Mouse (Mus musculus) erythroblast, embryonic 14.5 days (primary cell): ENCODE data around the gene Prpf6. TPM values are rescaled to one million over a fixed set of nuclear protein-coding genes. Genes with fewer than 3 reads are reported as not detected.

Source experiments
- H3K27me3 ChIP-seq: 2 replicates; pipeline ENCODE4 v1.6.1; 2012; ENCODE audit warnings: inconsistent platforms; ENCODE audit not compliant: control insufficient read depth
- H3K36me3 ChIP-seq: 2 replicates; pipeline ENCODE4 v1.6.1; 2012; ENCODE audit warnings: mild to moderate bottlenecking, inconsistent platforms; ENCODE audit not compliant: control insufficient read depth
- H3K4me1 ChIP-seq: 2 replicates; pipeline ENCODE4 v1.6.1; 2012; ENCODE audit warnings: inconsistent platforms; ENCODE audit not compliant: control insufficient read depth
- H3K4me3 ChIP-seq: replicated peaks from 2 replicates; pipeline ENCODE3; 2012; ENCODE audit warnings: moderate library complexity, mild to moderate bottlenecking, inconsistent platforms
- H3K9me3 ChIP-seq: 2 replicates; pipeline ENCODE4 v1.6.1; 2012; ENCODE audit warnings: low read length, inconsistent platforms, mixed read lengths; ENCODE audit not compliant: control insufficient read depth
- GATA1 ChIP-seq: IDR thresholded peaks from 2 replicates; pipeline ENCODE4 v1.6.1; 2012; ENCODE audit warnings: low read length, inconsistent platforms, mixed read lengths
- TAL1 ChIP-seq: IDR thresholded peaks from 3 replicates; pipeline ENCODE4 v1.6.1; 2012; ENCODE audit warnings: low read length, inconsistent platforms, mixed read lengths
- polyA plus RNA-seq: library from polyadenylated mRNA; stranded (reverse); fragments of >175 nt; gene quantifications from 2 replicates; pipeline ENCODE4 v1.2.3, GENCODE M21; 2012

Prpf6 gene
- polyA plus RNA-seq, 1 experiment: 1.4 TPM

GRCm38 (mm10) chr2:181583460-181584257 lies 8.0 kb upstream of the Prpf6 start:
- TF ChIP-seq GATA1 (no peak), TAL1 (no peak)
- Histone ChIP-seq H3K9me3 (no peaks in the 10 kb centered on the region), H3K27me3 (no peaks in the 10 kb centered on the region), H3K4me1 (peaks cover 63% of the 10 kb centered on the region), H3K4me3 (no peak overlapping the region), H3K36me3 (peaks cover 60% of the 10 kb centered on the region)

GRCm38 (mm10) chr2:181584411-181584942 lies 7.2 kb upstream of the Prpf6 start, which contains the start of gene Uckl1:
Gene Uckl1 (minus strand): TSS chr2:181584892.
- peaks cover 58% of the 10 kb centered on the region for H3K4me1 ChIP-seq
- no peaks in the 10 kb centered on the region for H3K27me3 ChIP-seq
- peaks cover 61% of the 10 kb centered on the region for H3K36me3 ChIP-seq
- no peaks in the 10 kb centered on the region for H3K9me3 ChIP-seq
- no peak for TF ChIP-seq GATA1
- no peak for TF ChIP-seq TAL1
- H3K4me3 ChIP-seq: no peak within 1 kb of the TSS

GRCm38 (mm10) chr2:181585506-181585905 lies 6.2 kb upstream of the Prpf6 start:
- peaks cover 58% of the 10 kb centered on the region for H3K4me1 ChIP-seq
- TF ChIP-seq TAL1: no peak
- TF ChIP-seq GATA1: no peak
- no peaks in the 10 kb centered on the region for H3K9me3 ChIP-seq
- H3K4me3 ChIP-seq: no peak overlapping the region
- peaks cover 68% of the 10 kb centered on the region for H3K36me3 ChIP-seq
- no peaks in the 10 kb centered on the region for H3K27me3 ChIP-seq

GRCm38 (mm10) chr2:181586124-181586523 lies 5.5 kb upstream of the Prpf6 start:
- Histone ChIP-seq H3K36me3 (peaks cover 71% of the 10 kb centered on the region), H3K4me3 (no peak overlapping the region), H3K4me1 (peaks cover 58% of the 10 kb centered on the region), H3K27me3 (no peaks in the 10 kb centered on the region), H3K9me3 (no peaks in the 10 kb centered on the region)
- no peak for TF ChIP-seq TAL1
- TF ChIP-seq GATA1: no peak

- H3K4me3 ChIP-seq: no peak overlapping the region
- no peak for TF ChIP-seq GATA1
- TF ChIP-seq TAL1: no peak
- no peaks in the 10 kb centered on the region for H3K9me3 ChIP-seq
- peaks cover 71% of the 10 kb centered on the region for H3K36me3 ChIP-seq
- peaks cover 2% of the 10 kb centered on the region for H3K27me3 ChIP-seq
- peaks cover 58% of the 10 kb centered on the region for H3K4me1 ChIP-seq
These were observed 3.9 kb upstream of the Prpf6 start for GRCm38 (mm10) chr2:181587796-181588195.

- H3K36me3 ChIP-seq: peaks cover 69% of the 10 kb centered on the region
- peaks cover 3% of the 10 kb centered on the region for H3K27me3 ChIP-seq
- no peak overlapping the region for H3K4me3 ChIP-seq
- TF ChIP-seq TAL1 (no peak), GATA1 (no peak)
- H3K9me3 ChIP-seq: no peaks in the 10 kb centered on the region
- H3K4me1 ChIP-seq: peaks cover 59% of the 10 kb centered on the region
These were observed 3.4 kb upstream of the Prpf6 start for GRCm38 (mm10) chr2:181588229-181588780.

- Histone ChIP-seq H3K27me3 (peaks cover 3% of the 10 kb centered on the region), H3K9me3 (no peaks in the 10 kb centered on the region), H3K4me3 (no peak overlapping the region), H3K4me1 (peaks cover 53% of the 10 kb centered on the region), H3K36me3 (peaks cover 62% of the 10 kb centered on the region)
- TF ChIP-seq GATA1 (no peak), TAL1 (no peak)
These were observed 2.5 kb upstream of the Prpf6 start for GRCm38 (mm10) chr2:181589011-181589731.

GRCm38 (mm10) chr2:181589732-181590105 lies 1.9 kb upstream of the Prpf6 start:
- Histone ChIP-seq H3K36me3 (peaks cover 57% of the 10 kb centered on the region), H3K9me3 (no peaks in the 10 kb centered on the region), H3K27me3 (peaks cover 3% of the 10 kb centered on the region), H3K4me1 (peaks cover 47% of the 10 kb centered on the region), H3K4me3 (no peak overlapping the region)
- no peak for TF ChIP-seq TAL1
- no peak for TF ChIP-seq GATA1

- TF ChIP-seq TAL1: no peak
- no peak for TF ChIP-seq GATA1
These were observed 1.2 kb upstream of the Prpf6 start for GRCm38 (mm10) chr2:181590471-181590870.

More at GRCm38 (mm10) chr2:181590471-181590870, 1.2 kb upstream of the Prpf6 start:
- Histone ChIP-seq H3K36me3 (peaks cover 51% of the 10 kb centered on the region), H3K4me1 (peaks cover 45% of the 10 kb centered on the region), H3K27me3 (peaks cover 3% of the 10 kb centered on the region), H3K9me3 (no peaks in the 10 kb centered on the region), H3K4me3 (no peak overlapping the region)
